Mouse (Mus musculus): Measurements from ENCODE around the gene Fto. TPM values are rescaled to one million over a fixed set of nuclear protein-coding genes. Genes with fewer than 3 reads are reported as not detected.

Gene Fto
- polyA plus RNA-seq, 1 experiment from 2014 or later: 94.8 TPM

DNA sequence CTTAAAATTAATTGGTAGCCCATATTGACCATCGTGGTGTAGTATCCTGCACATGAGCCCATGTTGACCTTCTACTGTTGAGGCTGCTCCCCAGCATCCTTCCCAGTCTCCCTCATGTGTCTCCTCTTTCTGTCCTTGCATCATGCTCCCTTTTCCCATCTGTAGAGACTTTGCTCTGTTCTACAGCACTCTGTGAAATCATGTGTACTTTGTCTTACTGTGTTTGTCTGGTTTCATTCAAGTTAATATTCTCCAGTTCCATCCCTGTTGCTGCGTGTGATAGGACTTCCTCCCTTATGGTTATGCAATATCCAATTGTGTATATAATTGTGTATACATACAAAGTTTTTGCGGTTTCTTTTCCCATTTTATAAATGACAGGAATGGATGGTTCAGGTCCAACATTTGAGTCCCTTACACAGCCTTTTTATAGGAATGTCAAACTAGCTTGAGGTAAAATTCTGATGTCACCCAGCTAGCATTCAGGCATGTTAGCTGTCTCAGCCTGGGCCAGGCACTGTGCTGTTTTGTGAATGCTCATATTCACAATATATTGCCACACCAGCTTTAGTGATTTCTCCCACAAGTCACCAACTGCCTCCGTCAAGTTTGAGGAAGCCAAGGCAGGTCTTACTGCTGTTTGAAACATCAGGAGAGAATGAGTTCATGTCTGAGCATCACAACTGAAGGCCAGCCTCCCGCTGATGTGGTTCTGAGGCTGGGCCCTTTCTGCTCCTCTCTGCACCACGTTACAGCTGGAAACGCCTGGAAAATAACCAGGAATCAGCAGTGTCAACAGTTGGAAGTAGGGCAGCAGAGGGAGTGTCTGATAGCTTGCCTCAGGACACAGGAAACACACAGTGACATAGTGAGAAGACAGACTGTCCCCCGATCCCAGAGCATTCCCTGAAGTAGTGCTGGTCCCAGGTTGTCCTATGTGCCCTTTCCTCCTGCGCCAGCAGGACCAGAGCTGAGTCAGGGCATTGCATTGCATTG, 90.0 kb downstream of the Fto start:
- Histone ChIP-seq H3K9me3 (replicated peaks; ENCODE audit: control insufficient read depth, low read length) (no peaks in the 10 kb centered on the region), H3K9ac (replicated peaks; ENCODE audit: low read length) (no peak overlapping the region), H3K27ac (replicated peaks; ENCODE audit: low read depth, low read length) (no peak overlapping the region), H3K4me3 (ENCODE audit: low read depth, low read length) (no peak overlapping the region), H3K27me3 (ENCODE audit: control insufficient read depth, insufficient read depth, low read length) (no peaks in the 10 kb centered on the region), H3K4me1 (ENCODE audit: control insufficient read depth, insufficient read depth, low read length) (no peaks in the 10 kb centered on the region), H3K4me2 (ENCODE audit: low read depth, low read length) (no peak overlapping the region), H3K36me3 (replicated peaks; ENCODE audit: control insufficient read depth, insufficient read depth, low read depth, low read length) (no peaks in the 10 kb centered on the region)
- WGBS: 81% methylated on average over 9 of the region's 9 CpGs
- ATAC-seq (replicated peaks; ENCODE audit: insufficient number of reproducible peaks, low FRiP score, low TSS enrichment, low read depth) (no peak), DNase-seq (ENCODE audit: low spot score) (no peak)

DNA sequence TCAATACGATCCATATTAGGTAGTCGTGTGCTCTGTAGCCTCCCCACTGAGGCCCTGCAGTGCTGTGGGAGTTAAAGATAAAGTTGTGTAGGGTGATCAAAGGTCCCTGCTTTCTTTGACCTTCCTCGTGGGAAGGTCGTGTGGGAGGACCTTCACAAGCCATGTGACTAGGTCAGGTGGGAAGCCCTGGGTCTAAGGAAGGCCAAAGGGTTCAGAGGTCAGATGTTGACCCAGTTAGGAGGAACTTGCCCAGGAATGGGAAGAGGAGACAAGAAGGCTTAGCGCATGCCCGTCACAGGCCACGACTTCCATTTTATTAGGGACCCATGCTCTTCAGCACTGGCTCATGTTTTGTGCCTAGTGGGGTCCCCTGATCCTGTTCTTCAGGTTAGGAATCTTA, 91.0 kb downstream of the Fto start:
- no peak overlapping the region for H3K27ac ChIP-seq (replicated peaks; ENCODE audit: low read depth, low read length)
- no peak overlapping the region for H3K4me2 ChIP-seq (ENCODE audit: low read depth, low read length)
- H3K36me3 ChIP-seq (replicated peaks; ENCODE audit: control insufficient read depth, insufficient read depth, low read depth, low read length): no peaks in the 10 kb centered on the region
- H3K4me1 ChIP-seq (ENCODE audit: control insufficient read depth, insufficient read depth, low read length): no peaks in the 10 kb centered on the region
- no peak overlapping the region for H3K4me3 ChIP-seq (ENCODE audit: low read depth, low read length)
- 91% methylated on average over 7 of the region's 7 CpGs for WGBS
- H3K9ac ChIP-seq (replicated peaks; ENCODE audit: low read length): no peak overlapping the region
- no peaks in the 10 kb centered on the region for H3K9me3 ChIP-seq (replicated peaks; ENCODE audit: control insufficient read depth, low read length)
- H3K27me3 ChIP-seq (ENCODE audit: control insufficient read depth, insufficient read depth, low read length): no peaks in the 10 kb centered on the region
- no peak for DNase-seq (ENCODE audit: low spot score)
- no peak for ATAC-seq (replicated peaks; ENCODE audit: insufficient number of reproducible peaks, low FRiP score, low TSS enrichment, low read depth)

DNA sequence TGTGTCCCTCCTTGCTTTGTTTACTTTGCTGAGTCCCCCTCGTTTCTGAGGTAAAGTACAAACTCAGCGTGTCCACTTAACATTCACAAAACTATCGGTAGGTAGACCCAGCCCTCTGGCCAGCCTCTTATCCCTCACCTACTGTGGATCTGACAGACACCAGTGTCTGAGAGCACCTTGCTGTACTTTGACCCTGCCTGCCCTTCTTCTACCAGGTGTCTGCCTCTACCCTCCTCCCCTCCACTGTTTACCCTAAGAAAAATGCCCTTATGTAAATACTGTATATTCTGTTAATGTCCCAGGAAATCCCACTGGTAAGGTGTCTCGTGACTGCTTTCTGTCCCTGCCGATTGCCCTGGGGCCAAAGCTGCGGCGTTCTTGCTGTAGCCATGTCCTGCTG, 91.8 kb downstream of the Fto start:
- H3K4me1 ChIP-seq (ENCODE audit: control insufficient read depth, insufficient read depth, low read length): no peaks in the 10 kb centered on the region
- WGBS: 83% methylated on average over 7 of the region's 7 CpGs
- H3K4me2 ChIP-seq (ENCODE audit: low read depth, low read length): no peak overlapping the region
- H3K36me3 ChIP-seq (replicated peaks; ENCODE audit: control insufficient read depth, insufficient read depth, low read depth, low read length): no peaks in the 10 kb centered on the region
- H3K9ac ChIP-seq (replicated peaks; ENCODE audit: low read length): no peak overlapping the region
- DNase-seq (ENCODE audit: low spot score) (no peak), ATAC-seq (replicated peaks; ENCODE audit: insufficient number of reproducible peaks, low FRiP score, low TSS enrichment, low read depth) (no peak)
- no peak overlapping the region for H3K4me3 ChIP-seq (ENCODE audit: low read depth, low read length)
- no peaks in the 10 kb centered on the region for H3K9me3 ChIP-seq (replicated peaks; ENCODE audit: control insufficient read depth, low read length)
- no peaks in the 10 kb centered on the region for H3K27me3 ChIP-seq (ENCODE audit: control insufficient read depth, insufficient read depth, low read length)
- no peak overlapping the region for H3K27ac ChIP-seq (replicated peaks; ENCODE audit: low read depth, low read length)

DNA sequence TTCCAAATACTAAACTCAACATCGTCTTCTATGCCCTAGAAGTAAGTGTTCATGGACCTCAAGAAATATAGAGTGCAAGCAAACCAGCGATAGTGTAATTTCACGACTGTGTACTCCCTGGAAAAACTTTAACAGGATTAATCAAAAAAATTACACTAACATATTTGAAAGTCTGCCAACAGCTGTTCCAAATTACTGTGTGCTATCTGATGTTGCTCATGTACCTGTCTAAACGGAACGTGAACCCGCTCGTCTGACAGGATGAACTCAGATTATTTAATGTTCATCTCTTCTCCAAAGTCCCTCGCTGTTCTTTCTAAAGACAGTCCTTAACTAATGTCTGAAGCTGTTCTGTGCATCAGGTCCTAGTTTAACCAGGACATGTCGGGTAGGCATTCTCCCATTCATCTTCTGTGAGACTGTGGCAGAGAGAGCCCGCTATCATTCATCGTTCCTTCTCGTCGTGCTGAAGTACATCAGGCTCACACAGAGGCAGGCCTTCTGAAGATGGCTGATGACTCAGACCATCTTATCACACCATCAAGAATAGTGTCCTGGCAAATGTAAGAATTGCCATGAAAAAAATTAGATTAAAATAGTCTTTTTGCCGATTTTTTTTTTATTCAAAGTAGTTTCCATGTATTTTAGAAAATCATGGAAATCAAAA, 93.4 kb downstream of the Fto start:
- Histone ChIP-seq H3K9me3 (replicated peaks; ENCODE audit: control insufficient read depth, low read length) (no peaks in the 10 kb centered on the region), H3K9ac (replicated peaks; ENCODE audit: low read length) (no peak overlapping the region), H3K4me3 (ENCODE audit: low read depth, low read length) (no peak overlapping the region), H3K4me1 (ENCODE audit: control insufficient read depth, insufficient read depth, low read length) (no peaks in the 10 kb centered on the region), H3K27ac (replicated peaks; ENCODE audit: low read depth, low read length) (no peak overlapping the region), H3K4me2 (ENCODE audit: low read depth, low read length) (no peak overlapping the region), H3K27me3 (ENCODE audit: control insufficient read depth, insufficient read depth, low read length) (no peaks in the 10 kb centered on the region), H3K36me3 (replicated peaks; ENCODE audit: control insufficient read depth, insufficient read depth, low read depth, low read length) (no peaks in the 10 kb centered on the region)
- DNase-seq (ENCODE audit: low spot score) (no peak), ATAC-seq (replicated peaks; ENCODE audit: insufficient number of reproducible peaks, low FRiP score, low TSS enrichment, low read depth) (no peak)
- 76% methylated on average over 14 of the region's 14 CpGs for WGBS

DNA sequence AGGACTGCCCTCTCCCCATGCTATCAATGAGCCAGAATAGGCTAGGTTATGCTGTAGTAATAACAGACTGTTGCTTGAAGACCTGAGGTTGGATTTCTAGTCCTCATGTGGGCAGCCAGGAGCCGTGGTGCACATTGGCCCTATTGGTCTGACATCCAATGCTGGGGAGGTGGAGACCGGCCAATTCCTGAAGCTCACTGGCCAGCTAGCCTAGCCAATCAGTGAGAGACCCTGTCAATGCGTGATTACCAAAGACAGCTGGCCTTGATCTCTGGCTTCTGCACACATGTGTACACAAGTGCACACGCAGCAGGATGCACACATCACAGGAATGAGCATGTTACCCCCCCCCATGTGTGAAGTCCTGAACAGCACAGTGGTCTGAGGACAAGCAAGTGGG, 94.6 kb downstream of the Fto start:
- no peaks in the 10 kb centered on the region for H3K4me1 ChIP-seq (ENCODE audit: control insufficient read depth, insufficient read depth, low read length)
- no peak overlapping the region for H3K27ac ChIP-seq (replicated peaks; ENCODE audit: low read depth, low read length)
- 80% methylated on average over 4 of the region's 4 CpGs for WGBS

DNA sequence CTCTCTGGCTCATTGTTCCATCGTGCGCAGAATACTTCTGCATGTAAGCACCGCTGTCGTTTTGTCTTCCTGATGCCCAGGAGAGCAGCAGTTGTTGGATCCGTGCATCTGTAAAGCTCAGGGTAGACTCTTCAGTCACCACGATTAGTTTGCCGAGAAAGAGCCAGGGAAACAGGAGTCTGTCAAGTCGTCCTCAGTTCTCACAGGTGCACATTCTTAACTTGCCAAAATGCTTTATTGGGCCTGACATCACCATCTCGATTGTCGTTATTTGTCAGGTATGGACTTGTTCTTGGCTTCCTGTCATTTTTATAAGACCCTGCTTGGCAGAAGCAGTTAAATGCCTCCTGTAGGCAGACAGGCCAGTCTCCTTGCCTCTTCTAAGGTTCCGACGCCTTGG, 96.7 kb downstream of the Fto start:
- H3K4me3 ChIP-seq (ENCODE audit: low read depth, low read length): no peak overlapping the region
- H3K27ac ChIP-seq (replicated peaks; ENCODE audit: low read depth, low read length): no peak overlapping the region
- no peak for ATAC-seq (replicated peaks; ENCODE audit: insufficient number of reproducible peaks, low FRiP score, low TSS enrichment, low read depth)
- H3K27me3 ChIP-seq (ENCODE audit: control insufficient read depth, insufficient read depth, low read length): no peaks in the 10 kb centered on the region
- no peak overlapping the region for H3K9ac ChIP-seq (replicated peaks; ENCODE audit: low read length)
- 85% methylated on average over 12 of the region's 12 CpGs for WGBS
- no peak overlapping the region for H3K4me2 ChIP-seq (ENCODE audit: low read depth, low read length)
- no peak for DNase-seq (ENCODE audit: low spot score)
- H3K36me3 ChIP-seq (replicated peaks; ENCODE audit: control insufficient read depth, insufficient read depth, low read depth, low read length): 0 out of 2 replicates have a peak, but pooled peaks cover 2% of the 10 kb centered on the region
- no peaks in the 10 kb centered on the region for H3K9me3 ChIP-seq (replicated peaks; ENCODE audit: control insufficient read depth, low read length)
- H3K4me1 ChIP-seq (ENCODE audit: control insufficient read depth, insufficient read depth, low read length): no peaks in the 10 kb centered on the region

More for the DNA sequence above, 94.6 kb downstream of the Fto start:
- Histone ChIP-seq H3K9me3 (replicated peaks; ENCODE audit: control insufficient read depth, low read length) (no peaks in the 10 kb centered on the region), H3K4me3 (ENCODE audit: low read depth, low read length) (no peak overlapping the region), H3K27me3 (ENCODE audit: control insufficient read depth, insufficient read depth, low read length) (no peaks in the 10 kb centered on the region), H3K4me2 (ENCODE audit: low read depth, low read length) (no peak overlapping the region), H3K36me3 (replicated peaks; ENCODE audit: control insufficient read depth, insufficient read depth, low read depth, low read length) (0 out of 2 replicates have a peak, but pooled peaks cover 2% of the 10 kb centered on the region), H3K9ac (replicated peaks; ENCODE audit: low read length) (no peak overlapping the region)
- DNase-seq (ENCODE audit: low spot score) (no peak), ATAC-seq (replicated peaks; ENCODE audit: insufficient number of reproducible peaks, low FRiP score, low TSS enrichment, low read depth) (no peak)

DNA sequence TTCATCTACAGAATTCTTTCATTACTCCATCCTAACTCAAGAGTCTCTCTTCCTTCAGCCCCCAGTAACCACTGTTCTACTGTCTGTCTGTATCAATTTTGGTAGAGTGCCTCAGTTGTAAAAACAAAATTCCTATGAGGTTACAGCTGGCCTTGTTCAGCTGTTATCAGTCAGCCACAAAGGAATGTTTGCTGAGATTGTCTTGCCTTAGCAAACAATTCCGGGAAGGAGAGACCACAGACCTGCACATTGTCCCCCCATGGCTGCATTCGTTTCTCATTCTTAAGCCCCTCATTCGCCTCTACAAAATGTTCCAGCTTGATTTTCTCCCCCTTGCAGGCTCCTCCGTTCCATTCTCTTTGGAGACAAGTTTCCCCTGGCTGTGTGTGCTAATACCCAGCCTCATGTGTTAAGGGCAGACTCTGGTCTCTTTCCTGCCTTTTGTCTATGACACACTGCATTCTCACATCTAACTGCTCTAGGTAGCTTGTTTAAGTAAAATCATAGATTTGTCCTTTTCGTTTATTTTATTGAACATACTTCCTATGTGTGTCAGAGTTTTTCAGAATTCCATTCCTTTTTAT, 111.3 kb downstream of the Fto start:
- no peak overlapping the region for H3K4me2 ChIP-seq (ENCODE audit: low read depth, low read length)
- 83% methylated on average over 5 of the region's 5 CpGs for WGBS
- no peaks in the 10 kb centered on the region for H3K4me1 ChIP-seq (ENCODE audit: control insufficient read depth, insufficient read depth, low read length)
- no peak overlapping the region for H3K9ac ChIP-seq (replicated peaks; ENCODE audit: low read length)
- ATAC-seq (replicated peaks; ENCODE audit: insufficient number of reproducible peaks, low FRiP score, low TSS enrichment, low read depth): no peak
- H3K36me3 ChIP-seq (replicated peaks; ENCODE audit: control insufficient read depth, insufficient read depth, low read depth, low read length): no peaks in the 10 kb centered on the region
- H3K4me3 ChIP-seq (ENCODE audit: low read depth, low read length): no peak overlapping the region
- H3K27ac ChIP-seq (replicated peaks; ENCODE audit: low read depth, low read length): no peak overlapping the region
- H3K9me3 ChIP-seq (replicated peaks; ENCODE audit: control insufficient read depth, low read length): no peaks in the 10 kb centered on the region
- DNase-seq (ENCODE audit: low spot score): no peak
- no peaks in the 10 kb centered on the region for H3K27me3 ChIP-seq (ENCODE audit: control insufficient read depth, insufficient read depth, low read length)

Data from embryonic facial prominence, embryonic 11.5 days (tissue).